Mouse (Mus musculus) C2C12 (cell line): ENCODE results near the gene Tomm70a.

Experiments
- CTCF ChIP-seq: IDR thresholded peaks from one replicate; pipeline ENCODE4 v1.5.1; 2011; ENCODE audit not compliant: control insufficient read depth, insufficient read depth, insufficient read length
- MYOD1 ChIP-seq: IDR thresholded peaks from one replicate; pipeline ENCODE4 v1.6.1; 2011; ENCODE audit warnings: low read depth; ENCODE audit not compliant: control insufficient read depth, insufficient read length

DNA sequence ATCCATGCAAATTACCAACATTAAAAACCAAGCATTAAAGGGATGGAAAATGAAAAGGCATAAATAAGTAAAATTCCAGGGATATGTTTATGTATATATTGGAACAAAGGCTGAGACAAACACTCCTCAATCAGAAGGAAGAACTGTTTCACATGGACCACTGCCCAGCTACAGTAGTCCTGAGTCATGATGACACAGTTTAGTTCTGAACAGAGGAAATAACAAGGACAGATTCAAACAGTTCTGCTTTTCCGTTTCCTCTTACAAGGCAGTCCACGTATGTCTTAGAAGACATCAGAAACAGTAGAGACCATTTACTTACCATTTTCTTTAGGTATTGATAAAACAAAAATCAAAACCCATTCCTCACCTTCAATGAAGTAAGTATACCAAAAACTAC lies 68.0 kb downstream of the Tomm70a start:
- TF ChIP-seq CTCF (no peak), MYOD1 (no peak)
